Mouse (Mus musculus): Measurements from ENCODE around the gene Ptprc. TPM values are rescaled to one million over a fixed set of nuclear protein-coding genes. Genes with fewer than 3 reads are reported as not detected.

The Ptprc gene
- polyA plus RNA-seq, 1 experiment from 2014 or later: 3.3 TPM

GRCm38 (mm10) chr1:138144365-138144764, 31.1 kb downstream of the Ptprc start:
- Histone ChIP-seq H3K9me3 (ENCODE audit: control insufficient read depth) (no peaks in the 10 kb centered on the region), H3K4me2 (replicated peaks; ENCODE audit: low read depth) (no peak overlapping the region), H3K27ac (ENCODE audit: low read depth, low read length) (no peak overlapping the region), H3K36me3 (ENCODE audit: control insufficient read depth, insufficient read depth) (no peaks in the 10 kb centered on the region), H3K4me3 (ENCODE audit: low read depth, low read length) (no peak overlapping the region), H3K27me3 (replicated peaks; ENCODE audit: control insufficient read depth, insufficient read depth, low read length) (no peaks in the 10 kb centered on the region), H3K9ac (ENCODE audit: low read depth, low read length) (no peak overlapping the region), H3K4me1 (replicated peaks; ENCODE audit: control insufficient read depth, insufficient read depth, low read length) (no peaks in the 10 kb centered on the region)
- TF ChIP-seq CTCF (IDR thresholded peaks at IDR 0.05; ENCODE audit: low read depth): no peak
- no peak for ATAC-seq
- WGBS: 78% methylated on average over 5 of the region's 5 CpGs

GRCm38 (mm10) chr1:138140769-138141168, 34.7 kb downstream of the Ptprc start:
- ATAC-seq: no peak
- Histone ChIP-seq H3K27ac (ENCODE audit: low read depth, low read length) (no peak overlapping the region), H3K27me3 (replicated peaks; ENCODE audit: control insufficient read depth, insufficient read depth, low read length) (no peaks in the 10 kb centered on the region), H3K9me3 (ENCODE audit: control insufficient read depth) (no peaks in the 10 kb centered on the region), H3K4me3 (ENCODE audit: low read depth, low read length) (no peak overlapping the region), H3K4me2 (replicated peaks; ENCODE audit: low read depth) (no peak overlapping the region), H3K36me3 (ENCODE audit: control insufficient read depth, insufficient read depth) (no peaks in the 10 kb centered on the region), H3K4me1 (replicated peaks; ENCODE audit: control insufficient read depth, insufficient read depth, low read length) (no peaks in the 10 kb centered on the region), H3K9ac (ENCODE audit: low read depth, low read length) (no peak overlapping the region)
- no peak for TF ChIP-seq CTCF (IDR thresholded peaks at IDR 0.05; ENCODE audit: low read depth)
- 90% methylated on average over 4 of the region's 4 CpGs for WGBS

GRCm38 (mm10) chr1:138137696-138138095, 37.8 kb downstream of the Ptprc start:
- no peak overlapping the region for H3K4me2 ChIP-seq (replicated peaks; ENCODE audit: low read depth)
- no peaks in the 10 kb centered on the region for H3K9me3 ChIP-seq (ENCODE audit: control insufficient read depth)
- H3K36me3 ChIP-seq (ENCODE audit: control insufficient read depth, insufficient read depth): no peaks in the 10 kb centered on the region
- ATAC-seq: no peak
- no peaks in the 10 kb centered on the region for H3K4me1 ChIP-seq (replicated peaks; ENCODE audit: control insufficient read depth, insufficient read depth, low read length)
- no peak overlapping the region for H3K27ac ChIP-seq (ENCODE audit: low read depth, low read length)
- no peaks in the 10 kb centered on the region for H3K27me3 ChIP-seq (replicated peaks; ENCODE audit: control insufficient read depth, insufficient read depth, low read length)
- no peak for TF ChIP-seq CTCF (IDR thresholded peaks at IDR 0.05; ENCODE audit: low read depth)
- no peak overlapping the region for H3K9ac ChIP-seq (ENCODE audit: low read depth, low read length)
- no peak overlapping the region for H3K4me3 ChIP-seq (ENCODE audit: low read depth, low read length)
- 88% methylated on average over 4 of the region's 4 CpGs for WGBS

GRCm38 (mm10) chr1:138137024-138137577, 38.4 kb downstream of the Ptprc start:
- no peak for ATAC-seq
- H3K27ac ChIP-seq (ENCODE audit: low read depth, low read length): no peak overlapping the region
- WGBS: 92% methylated on average over 6 of the region's 6 CpGs
- no peak for TF ChIP-seq CTCF (IDR thresholded peaks at IDR 0.05; ENCODE audit: low read depth)
- no peaks in the 10 kb centered on the region for H3K27me3 ChIP-seq (replicated peaks; ENCODE audit: control insufficient read depth, insufficient read depth, low read length)
- no peaks in the 10 kb centered on the region for H3K9me3 ChIP-seq (ENCODE audit: control insufficient read depth)
- H3K4me3 ChIP-seq (ENCODE audit: low read depth, low read length): no peak overlapping the region
- H3K4me2 ChIP-seq (replicated peaks; ENCODE audit: low read depth): no peak overlapping the region
- H3K9ac ChIP-seq (ENCODE audit: low read depth, low read length): no peak overlapping the region
- H3K4me1 ChIP-seq (replicated peaks; ENCODE audit: control insufficient read depth, insufficient read depth, low read length): no peaks in the 10 kb centered on the region
- H3K36me3 ChIP-seq (ENCODE audit: control insufficient read depth, insufficient read depth): no peaks in the 10 kb centered on the region

- 53% methylated on average over 17 of the region's 17 CpGs for WGBS
- no peak overlapping the region for H3K9ac ChIP-seq (ENCODE audit: low read depth, low read length)
- no peak for TF ChIP-seq CTCF (IDR thresholded peaks at IDR 0.05; ENCODE audit: low read depth)
- no peak overlapping the region for H3K27ac ChIP-seq (ENCODE audit: low read depth, low read length)
- no peak overlapping the region for H3K4me3 ChIP-seq (ENCODE audit: low read depth, low read length)
- H3K4me1 ChIP-seq (replicated peaks; ENCODE audit: control insufficient read depth, insufficient read depth, low read length): no peaks in the 10 kb centered on the region
- no peaks in the 10 kb centered on the region for H3K36me3 ChIP-seq (ENCODE audit: control insufficient read depth, insufficient read depth)
- H3K9me3 ChIP-seq (ENCODE audit: control insufficient read depth): no peaks in the 10 kb centered on the region
- H3K27me3 ChIP-seq (replicated peaks; ENCODE audit: control insufficient read depth, insufficient read depth, low read length): no peaks in the 10 kb centered on the region
- no peak overlapping the region for H3K4me2 ChIP-seq (replicated peaks; ENCODE audit: low read depth)
- no peak for ATAC-seq
These were observed 39.1 kb downstream of the Ptprc start for GRCm38 (mm10) chr1:138136373-138136779.

GRCm38 (mm10) chr1:138135637-138136372, 39.7 kb downstream of the Ptprc start:
- no peaks in the 10 kb centered on the region for H3K36me3 ChIP-seq (ENCODE audit: control insufficient read depth, insufficient read depth)
- 76% methylated on average over 9 of the region's 9 CpGs for WGBS
- H3K27me3 ChIP-seq (replicated peaks; ENCODE audit: control insufficient read depth, insufficient read depth, low read length): no peaks in the 10 kb centered on the region
- H3K4me2 ChIP-seq (replicated peaks; ENCODE audit: low read depth): no peak overlapping the region
- H3K27ac ChIP-seq (ENCODE audit: low read depth, low read length): no peak overlapping the region
- no peak overlapping the region for H3K9ac ChIP-seq (ENCODE audit: low read depth, low read length)
- no peak for TF ChIP-seq CTCF (IDR thresholded peaks at IDR 0.05; ENCODE audit: low read depth)
- H3K4me1 ChIP-seq (replicated peaks; ENCODE audit: control insufficient read depth, insufficient read depth, low read length): no peaks in the 10 kb centered on the region
- ATAC-seq: no peak
- H3K9me3 ChIP-seq (ENCODE audit: control insufficient read depth): no peaks in the 10 kb centered on the region
- no peak overlapping the region for H3K4me3 ChIP-seq (ENCODE audit: low read depth, low read length)

Measured in intestine, postnatal 0 days (tissue).